Comparison of ENCODE assay signal across 8 mouse cellular contexts in the genomic region with DNA sequence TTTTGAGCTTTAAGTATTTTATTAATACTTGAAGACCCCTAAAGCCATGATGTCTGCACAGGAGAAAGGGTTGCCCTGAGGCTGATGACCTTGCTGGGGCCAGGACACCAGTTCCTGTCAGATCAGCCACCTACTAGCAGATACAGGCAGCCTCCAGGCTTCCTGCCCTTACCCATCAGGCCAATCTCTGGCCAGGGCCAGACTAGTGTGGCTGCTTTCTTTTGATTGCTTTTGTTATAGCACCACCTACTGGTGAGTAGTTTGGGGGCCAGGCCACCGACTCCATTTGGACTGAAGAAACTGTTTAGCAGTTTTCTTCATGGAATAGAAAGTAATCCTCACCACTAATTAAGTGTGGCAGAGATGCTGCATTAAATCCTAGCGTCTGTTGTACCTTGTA.
DNase-seq lines count a peak whose midpoint lies in the region; ATAC-seq and TF ChIP-seq lines count a peak whose summit lies in the region.

No protein-coding gene starts in this region.

- peak; percentile 89 for DNase-seq in brain, adult 2 months (ENCODE audit: low read depth, low spot score)
- peak; percentile 58 for DNase-seq in forebrain, embryonic 10.5 days (ENCODE audit: extremely low spot score, low spot score)
- peak; percentile 57 to 80 for DNase-seq in layer of hippocampus, adult 18-20 months (ENCODE audit: low spot score in 2 of 2)
- DNase-seq in ovary, postnatal 10 days (ENCODE audit: low spot score): peak; percentile 12
- peak; percentile 71 for DNase-seq in thymus, postnatal 0 days (ENCODE audit: low spot score)

- H3K4me1 ChIP-seq in ES-Bruce4 (ENCODE audit: control insufficient read depth, insufficient read depth, low read length): no peaks in the 10 kb centered on the region
- no peaks in the 10 kb centered on the region for H3K4me1 ChIP-seq in forebrain, embryonic 10.5 days
- no peaks in the 10 kb centered on the region for H3K4me1 ChIP-seq in lung, embryonic 15.5 days

- no peak overlapping the region for H3K4me3 ChIP-seq in ES-Bruce4 (ENCODE audit: low read depth, low read length)
- no peak overlapping the region for H3K4me3 ChIP-seq in forebrain, embryonic 10.5 days
- no peak overlapping the region for H3K4me3 ChIP-seq in lung, embryonic 15.5 days

- TF ChIP-seq POLR2A in ES-Bruce4 (IDR thresholded peaks at IDR 0.05; ENCODE audit: insufficient read depth, low read length): no peak

- no peaks in the 10 kb centered on the region for H3K36me3 ChIP-seq in ES-Bruce4 (ENCODE audit: control insufficient read depth, insufficient read depth, low read length, poor library complexity, severe bottlenecking)
- H3K36me3 ChIP-seq in forebrain, embryonic 10.5 days (replicated peaks): peaks cover 44% of the 10 kb centered on the region
- no peaks in the 10 kb centered on the region; the same call in 1 of the 2 replicates for H3K36me3 ChIP-seq in lung, embryonic 15.5 days

- H3K9me3 ChIP-seq in ES-Bruce4 (replicated peaks; ENCODE audit: control insufficient read depth, insufficient read depth, low read length, poor library complexity, severe bottlenecking): no peaks in the 10 kb centered on the region
- no peaks in the 10 kb centered on the region for H3K9me3 ChIP-seq in forebrain, embryonic 10.5 days
- H3K9me3 ChIP-seq in lung, embryonic 15.5 days: no peaks in the 10 kb centered on the region

- TF ChIP-seq EP300 in ES-Bruce4 (IDR thresholded peaks at IDR 0.05; ENCODE audit: insufficient read depth, low read depth, low read length): no peak

- whole genome bisulfite sequencing in forebrain, embryonic 10.5 days: 7% methylated on average over 2 of the region's 2 CpGs
- 5% methylated on average over 2 of the region's 2 CpGs for whole genome bisulfite sequencing in lung, embryonic 15.5 days

- no peak overlapping the region for H3K4me2 ChIP-seq in lung, embryonic 15.5 days

- peak; percentile 82 to 86 for ATAC-seq in hematopoietic stem cell, adult 5-6 weeks (replicated peaks in 1 of 2; ENCODE audit: insufficient read depth in 1 of 2, low FRiP score in 2 of 2, low TSS enrichment in 1 of 2, low read depth in 1 of 2, poor library complexity in 2 of 2, severe bottlenecking in 2 of 2)
- ATAC-seq in lung, embryonic 15.5 days (ENCODE audit: borderline replicate concordance, extremely low read depth, low FRiP score, low TSS enrichment): peak; percentile 68; the same call in 1 of the 2 replicates

- no peak overlapping the region for H3K9ac ChIP-seq in ES-Bruce4 (ENCODE audit: low read depth, poor library complexity, severe bottlenecking)
- H3K9ac ChIP-seq in lung, embryonic 15.5 days: no peak overlapping the region

- TF ChIP-seq CTCF in ES-Bruce4 (IDR thresholded peaks at IDR 0.05; ENCODE audit: low read depth, low read length): peak; percentile 47

- H3K27me3 ChIP-seq in ES-Bruce4 (ENCODE audit: control insufficient read depth, insufficient read depth, low read length, poor library complexity, severe bottlenecking): no peaks in the 10 kb centered on the region
- no peaks in the 10 kb centered on the region for H3K27me3 ChIP-seq in forebrain, embryonic 10.5 days (ENCODE audit: poor library complexity, severe bottlenecking)
- no peaks in the 10 kb centered on the region for H3K27me3 ChIP-seq in lung, embryonic 15.5 days

- H3K27ac ChIP-seq in ES-Bruce4 (ENCODE audit: insufficient read depth, low read length): no peak overlapping the region
- no peak overlapping the region for H3K27ac ChIP-seq in forebrain, embryonic 10.5 days
- no peak overlapping the region for H3K27ac ChIP-seq in lung, embryonic 15.5 days

Comparison
In these comparisons a context has a peak if more than half of its experiments do, and no peak if none do; other contexts are left out.
1. DNase-seq: peak in every context shown above with its lines; median percentile 89 in brain, adult 2 months; 71 in thymus, postnatal 0 days; 68 in layer of hippocampus, adult 18-20 months; 58 in forebrain, embryonic 10.5 days; 12 in ovary, postnatal 10 days.